Mouse (Mus musculus) lung, embryonic 15.5 days (tissue): ENCODE measurements at regions not wholly inside any gene's neighbourhood (a gene's known extent, or its start where the extent isn't known, plus 50 kb on each side); places are given as distances from the start of the nearest gene placed in this dataset.

Source experiments
- ATAC-seq: fragments of 200-750 bp; cut with Nextera tagmentation; 2 replicates; pipeline ENCODE4 v1.8.0; 2017; ENCODE audit warnings: moderate number of reproducible peaks, borderline replicate concordance; ENCODE audit not compliant: low FRiP score, low TSS enrichment; ENCODE audit errors: extremely low read depth
- H3K27ac ChIP-seq: fragments of 300-500 bp; sonication (generic); 2 replicates; pipeline ENCODE4 v1.5.1; 2015; ENCODE audit warnings: moderate library complexity, mild to moderate bottlenecking, inconsistent platforms
- H3K27me3 ChIP-seq: fragments of 300-500 bp; sonication (generic); 2 replicates; pipeline ENCODE4 v1.6.1; 2015; ENCODE audit warnings: inconsistent platforms
- H3K36me3 ChIP-seq: fragments of 300-500 bp; sonication (generic); 2 replicates; pipeline ENCODE4 v1.6.1; 2015; ENCODE audit warnings: inconsistent platforms
- H3K4me1 ChIP-seq: fragments of 300-500 bp; sonication (generic); 2 replicates; pipeline ENCODE4 v1.6.1; 2015; ENCODE audit warnings: inconsistent platforms
- H3K4me2 ChIP-seq: fragments of 300-500 bp; sonication (generic); 2 replicates; pipeline ENCODE4 v1.6.1; 2015; ENCODE audit warnings: inconsistent platforms, mild to moderate bottlenecking, moderate library complexity
- H3K4me3 ChIP-seq: fragments of 300-500 bp; sonication (generic); 2 replicates; pipeline ENCODE4 v1.5.1; 2015; ENCODE audit warnings: mild to moderate bottlenecking, inconsistent platforms
- H3K9ac ChIP-seq: fragments of 300-500 bp; sonication (generic); 2 replicates; pipeline ENCODE4 v1.6.1; 2015; ENCODE audit warnings: inconsistent platforms
- H3K9me3 ChIP-seq: fragments of 300-500 bp; sonication (generic); 2 replicates; pipeline ENCODE4 v1.6.1; 2016; ENCODE audit warnings: inconsistent platforms
- WGBS: fragments of 180-500 bp; shearing (Covaris S2); methylation state at CpG from one replicate; pipeline ENCODE4 v1.1.7; 2015; 5-methylcytosine and 5-hydroxymethylcytosine counted together

DNA sequence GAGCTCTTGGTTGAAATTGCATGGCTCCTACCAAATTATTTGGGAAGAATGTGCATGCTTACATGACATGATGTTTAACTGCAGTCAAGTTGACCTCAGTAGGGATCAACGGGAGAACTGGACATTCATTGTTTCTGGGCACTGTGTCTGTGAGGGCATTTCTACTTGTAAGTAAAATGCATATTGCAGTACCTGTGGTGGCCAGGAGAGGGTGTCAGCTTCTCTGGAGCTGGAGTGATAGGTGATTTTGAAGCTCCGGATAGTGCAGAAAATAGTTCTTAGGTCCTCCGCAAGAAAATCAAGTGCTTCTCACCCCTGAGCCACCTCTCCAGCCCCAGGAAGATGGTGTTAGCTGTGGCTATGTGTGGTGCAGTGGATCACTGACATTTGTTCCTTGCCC lies 396.7 kb downstream of the Fam19a5 start:
- Histone ChIP-seq H3K9me3 (no peaks in the 10 kb centered on the region), H3K9ac (no peak overlapping the region), H3K4me2 (no peak overlapping the region), H3K4me1 (no peaks in the 10 kb centered on the region), H3K27me3 (no peaks in the 10 kb centered on the region), H3K36me3 (no peaks in the 10 kb centered on the region), H3K27ac (no peak overlapping the region), H3K4me3 (no peak overlapping the region)
- no peak for ATAC-seq
- 49% methylated on average over 3 of the region's 3 CpGs for WGBS

DNA sequence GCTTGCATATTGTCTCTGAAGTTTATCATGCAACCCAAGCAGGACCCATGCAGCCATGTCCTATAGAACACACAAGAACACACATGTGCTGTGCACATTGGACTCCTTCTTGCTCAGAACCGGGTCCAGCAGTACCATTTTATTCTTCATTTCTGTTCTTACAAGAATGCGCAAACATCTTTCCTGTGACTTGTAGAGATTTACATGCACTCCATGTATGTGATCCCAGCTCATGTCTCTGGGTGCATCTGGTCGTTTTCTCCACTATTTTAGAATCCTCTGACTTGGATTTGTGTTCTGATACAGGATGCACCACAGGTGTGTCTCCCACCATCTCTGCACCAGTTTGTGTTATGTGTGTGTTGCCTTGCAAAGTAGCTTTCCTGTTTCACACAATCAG lies 408.4 kb downstream of the Fam19a5 start:
- Histone ChIP-seq H3K9me3 (no peaks in the 10 kb centered on the region), H3K27ac (no peak overlapping the region), H3K27me3 (no peaks in the 10 kb centered on the region), H3K9ac (no peak overlapping the region), H3K36me3 (no peaks in the 10 kb centered on the region), H3K4me2 (no peak overlapping the region), H3K4me3 (no peak overlapping the region), H3K4me1 (no peaks in the 10 kb centered on the region)
- no peak for ATAC-seq
- WGBS = 63% methylated on average over 3 of the region's 3 CpGs

DNA sequence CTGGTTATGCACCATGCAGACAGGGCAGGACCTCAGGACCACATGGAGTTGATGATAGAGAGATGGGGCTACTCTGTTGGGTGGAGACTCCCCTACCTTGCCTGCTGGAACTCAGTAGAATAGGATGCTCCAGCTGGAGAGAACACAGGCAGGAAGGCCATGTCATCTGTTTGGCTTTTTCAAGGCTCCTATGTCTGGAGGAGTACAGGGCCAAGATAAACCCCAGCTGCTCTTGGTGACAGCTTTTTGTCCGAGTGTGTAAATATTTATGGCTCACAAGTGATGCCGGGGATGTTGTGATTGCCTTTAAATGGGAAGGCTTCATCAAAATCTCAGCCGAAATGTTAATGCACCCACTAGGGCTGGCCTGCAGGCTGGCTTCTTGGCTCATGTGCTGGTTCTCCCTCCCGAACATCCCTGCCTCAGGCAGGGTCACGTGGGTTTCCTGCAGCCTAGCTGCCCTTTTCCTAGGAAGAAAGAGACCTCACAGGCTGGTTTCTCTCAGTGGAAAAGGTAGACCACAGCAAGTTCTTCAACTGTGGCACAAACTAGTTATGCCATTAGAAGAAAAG lies 411.7 kb downstream of the Fam19a5 start:
- Histone ChIP-seq H3K27me3 (no peaks in the 10 kb centered on the region), H3K4me1 (no peaks in the 10 kb centered on the region), H3K4me2 (no peak overlapping the region), H3K36me3 (no peaks in the 10 kb centered on the region), H3K4me3 (no peak overlapping the region), H3K9ac (no peak overlapping the region), H3K9me3 (no peaks in the 10 kb centered on the region), H3K27ac (no peak overlapping the region)
- no peak for ATAC-seq
- WGBS = 29% methylated on average over 5 of the region's 5 CpGs

DNA sequence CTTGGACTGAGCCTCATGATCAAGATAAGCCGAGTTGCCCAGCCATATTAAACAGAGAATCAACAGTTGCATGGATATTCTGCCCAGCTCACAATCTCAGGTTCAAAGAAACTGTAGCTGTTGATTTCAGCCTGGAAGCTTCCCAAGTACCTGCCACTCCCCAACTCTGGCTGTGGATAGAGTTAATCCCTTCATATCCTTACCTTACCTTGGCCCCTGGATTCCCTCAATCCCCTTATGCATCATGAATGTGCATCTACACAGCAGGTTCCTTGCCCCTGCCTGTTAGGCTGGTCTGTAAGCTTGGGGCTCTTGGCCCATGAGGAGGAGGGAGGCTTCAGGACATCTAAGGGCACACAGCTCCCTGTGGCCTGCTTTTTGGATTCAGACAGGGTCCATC lies 414.8 kb downstream of the Fam19a5 start:
- Histone ChIP-seq H3K4me1 (no peaks in the 10 kb centered on the region), H3K27ac (no peak overlapping the region), H3K9ac (no peak overlapping the region), H3K4me3 (no peak overlapping the region), H3K27me3 (no peaks in the 10 kb centered on the region), H3K36me3 (no peaks in the 10 kb centered on the region), H3K9me3 (no peaks in the 10 kb centered on the region), H3K4me2 (no peak overlapping the region)
- ATAC-seq = no peak
- WGBS = 46% methylated on average over 1 of the region's 1 CpGs

DNA sequence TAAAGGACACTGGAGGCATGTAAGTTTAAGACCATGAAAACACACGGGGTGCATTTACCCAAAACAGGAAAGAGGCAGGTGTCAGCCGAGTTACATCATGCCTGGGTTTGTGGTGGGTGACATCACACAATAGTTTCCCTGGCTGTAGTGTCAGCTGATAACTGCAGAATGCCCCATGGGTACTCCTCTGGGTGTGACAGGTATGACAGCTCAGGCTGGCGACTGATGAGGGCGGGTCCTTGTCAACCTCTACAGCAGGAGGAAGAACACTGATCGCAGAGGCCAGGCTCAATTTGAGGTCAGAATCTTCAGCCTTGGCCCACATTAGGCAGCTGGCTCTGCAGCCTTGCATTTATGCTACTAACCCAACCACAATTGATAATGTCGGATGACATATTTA lies 428.5 kb downstream of the Fam19a5 start:
- H3K4me2 ChIP-seq = no peak overlapping the region
- H3K36me3 ChIP-seq = no peaks in the 10 kb centered on the region
- no peaks in the 10 kb centered on the region for H3K27me3 ChIP-seq
- no peaks in the 10 kb centered on the region for H3K4me1 ChIP-seq
- H3K27ac ChIP-seq = no peak overlapping the region
- 68% methylated on average over 6 of the region's 6 CpGs for WGBS
- no peak overlapping the region for H3K4me3 ChIP-seq
- no peak for ATAC-seq
- no peak overlapping the region for H3K9ac ChIP-seq
- H3K9me3 ChIP-seq = no peaks in the 10 kb centered on the region

DNA sequence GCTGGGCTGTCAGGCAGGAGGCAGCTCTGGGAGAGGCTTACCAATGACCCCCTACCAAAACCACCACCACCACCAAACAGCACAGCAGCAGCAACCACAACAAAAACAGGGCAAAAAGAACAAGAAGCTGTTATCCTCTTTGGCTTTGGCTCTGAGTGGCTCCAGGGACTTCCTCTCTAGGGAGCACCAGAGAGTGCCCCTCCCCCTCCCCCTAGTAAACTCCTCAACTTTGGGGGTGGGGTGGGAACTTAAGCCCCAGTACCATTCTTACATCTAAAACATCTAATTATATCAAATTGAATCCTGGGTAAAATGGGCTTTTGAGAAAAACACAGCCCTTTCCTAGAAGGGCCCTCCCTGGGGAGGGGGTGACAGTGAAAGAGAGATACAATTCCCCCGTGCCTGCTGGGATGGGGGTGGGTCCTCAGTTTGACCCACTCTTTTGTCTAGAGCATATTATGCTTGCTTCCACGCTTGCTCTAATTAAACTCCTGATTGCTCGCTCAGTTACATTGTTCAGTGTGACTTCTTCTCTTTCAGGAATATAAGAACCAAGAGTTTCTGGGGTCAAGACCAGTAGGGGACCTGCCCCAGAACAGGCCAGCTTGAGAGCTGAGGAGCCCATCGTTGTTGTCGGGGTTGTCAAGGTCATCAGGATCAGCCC lies 443.4 kb downstream of the Fam19a5 start:
- WGBS = 50% methylated on average over 5 of the region's 5 CpGs
- no peak overlapping the region for H3K4me2 ChIP-seq
- no peaks in the 10 kb centered on the region for H3K9me3 ChIP-seq
- no peaks in the 10 kb centered on the region for H3K36me3 ChIP-seq
- H3K9ac ChIP-seq = no peak overlapping the region
- no peaks in the 10 kb centered on the region for H3K27me3 ChIP-seq
- H3K4me3 ChIP-seq = no peak overlapping the region
- no peak for ATAC-seq
- H3K27ac ChIP-seq = no peak overlapping the region
- H3K4me1 ChIP-seq = no peaks in the 10 kb centered on the region

DNA sequence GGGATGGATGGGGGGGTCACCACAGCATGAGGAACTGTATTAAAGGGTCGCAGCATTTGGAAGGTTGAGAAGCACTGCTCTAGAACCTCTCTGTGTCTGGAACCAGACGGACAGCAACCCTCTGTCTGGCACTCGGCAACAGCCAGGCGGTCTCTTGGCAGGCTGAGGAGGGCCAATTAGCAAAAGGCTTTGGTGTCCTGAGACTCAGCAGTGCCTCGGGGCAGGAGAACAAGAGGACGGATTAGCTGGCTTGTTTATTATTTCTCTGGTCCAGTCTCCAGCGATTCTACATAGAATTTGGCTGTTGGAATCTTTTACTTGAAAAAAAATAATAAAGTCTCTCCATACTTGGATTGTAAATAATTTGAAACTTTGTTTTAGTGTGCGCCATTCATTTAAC lies 450.4 kb downstream of the Fam19a5 start:
- no peaks in the 10 kb centered on the region for H3K9me3 ChIP-seq
- H3K4me3 ChIP-seq = no peak overlapping the region
- no peaks in the 10 kb centered on the region for H3K4me1 ChIP-seq
- H3K9ac ChIP-seq = no peak overlapping the region
- H3K36me3 ChIP-seq = no peaks in the 10 kb centered on the region
- 67% methylated on average over 8 of the region's 8 CpGs for WGBS
- no peak overlapping the region for H3K4me2 ChIP-seq
- H3K27ac ChIP-seq = no peak overlapping the region
- H3K27me3 ChIP-seq = no peaks in the 10 kb centered on the region
- ATAC-seq = no peak

DNA sequence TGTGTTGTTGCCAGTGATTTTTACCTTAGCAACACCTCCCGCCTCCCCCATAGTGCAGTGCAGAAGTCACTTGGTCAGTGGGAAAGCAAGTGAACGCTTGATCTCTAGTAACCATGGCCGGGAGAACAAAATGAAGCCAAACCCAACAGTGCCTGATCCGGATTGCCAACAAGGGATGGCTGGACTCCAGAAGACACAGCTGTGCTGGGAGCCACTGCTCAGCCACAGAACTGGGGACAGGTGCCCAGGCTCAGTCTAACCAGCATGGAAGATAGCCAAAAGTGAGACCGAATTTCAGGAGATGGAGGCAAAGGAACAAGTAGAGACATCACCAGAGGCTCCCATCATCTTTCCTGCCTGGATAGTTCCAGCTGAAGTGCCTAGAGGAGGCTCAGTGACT lies 473.0 kb downstream of the Fam19a5 start:
- no peak for ATAC-seq
- H3K36me3 ChIP-seq = no peaks in the 10 kb centered on the region
- no peaks in the 10 kb centered on the region for H3K9me3 ChIP-seq
- 84% methylated on average over 5 of the region's 5 CpGs for WGBS
- no peak overlapping the region for H3K27ac ChIP-seq
- H3K9ac ChIP-seq = no peak overlapping the region
- H3K27me3 ChIP-seq = no peaks in the 10 kb centered on the region
- no peak overlapping the region for H3K4me2 ChIP-seq
- no peaks in the 10 kb centered on the region for H3K4me1 ChIP-seq
- no peak overlapping the region for H3K4me3 ChIP-seq

DNA sequence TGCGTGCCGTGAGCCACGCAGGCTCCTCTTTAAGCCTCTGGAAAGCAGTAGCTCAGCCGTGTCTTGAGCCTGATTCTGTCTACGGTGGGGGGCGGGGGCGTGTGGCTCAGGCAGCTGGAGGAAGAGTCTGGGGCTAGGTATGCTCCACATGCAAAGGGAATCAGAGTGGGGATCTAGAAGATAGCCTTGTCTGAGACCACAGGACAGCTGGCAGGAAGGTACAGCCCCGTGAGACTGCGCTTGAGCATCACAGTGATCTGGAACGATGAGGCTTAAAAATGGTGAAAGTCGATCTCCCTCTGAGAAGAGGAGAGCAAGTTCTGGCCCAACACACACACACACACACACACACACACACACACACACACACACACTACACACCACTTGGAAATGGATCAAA lies 488.7 kb downstream of the Fam19a5 start:
- Histone ChIP-seq H3K27me3 (no peaks in the 10 kb centered on the region), H3K4me2 (no peak overlapping the region), H3K4me1 (no peaks in the 10 kb centered on the region), H3K36me3 (no peaks in the 10 kb centered on the region), H3K9me3 (no peaks in the 10 kb centered on the region), H3K27ac (no peak overlapping the region), H3K4me3 (no peak overlapping the region), H3K9ac (no peak overlapping the region)
- 78% methylated on average over 11 of the region's 11 CpGs for WGBS
- ATAC-seq = no peak

DNA sequence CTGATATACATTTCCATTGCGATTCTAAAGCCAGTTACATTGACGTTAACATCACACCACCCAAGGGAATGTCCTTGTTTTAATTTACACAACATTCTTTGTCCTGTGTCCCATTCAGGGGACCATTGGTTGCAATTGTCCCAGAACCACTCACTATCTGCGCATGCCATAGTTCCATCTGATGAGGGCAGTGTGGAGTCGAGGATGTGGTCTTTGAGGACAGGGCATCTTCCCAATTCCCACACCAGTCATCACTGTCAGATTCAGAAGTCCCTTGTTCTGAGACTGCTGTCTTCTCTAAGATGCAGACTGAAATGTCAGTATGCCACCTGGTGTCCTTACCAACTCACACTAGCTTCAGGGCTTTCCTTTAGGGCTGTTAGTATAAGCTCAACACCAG lies 489.6 kb downstream of the Fam19a5 start:
- ATAC-seq = no peak
- Histone ChIP-seq H3K27me3 (no peaks in the 10 kb centered on the region), H3K4me2 (no peak overlapping the region), H3K9me3 (no peaks in the 10 kb centered on the region), H3K4me1 (no peaks in the 10 kb centered on the region), H3K36me3 (no peaks in the 10 kb centered on the region), H3K9ac (no peak overlapping the region), H3K27ac (no peak overlapping the region), H3K4me3 (no peak overlapping the region)
- WGBS = 67% methylated on average over 4 of the region's 4 CpGs

DNA sequence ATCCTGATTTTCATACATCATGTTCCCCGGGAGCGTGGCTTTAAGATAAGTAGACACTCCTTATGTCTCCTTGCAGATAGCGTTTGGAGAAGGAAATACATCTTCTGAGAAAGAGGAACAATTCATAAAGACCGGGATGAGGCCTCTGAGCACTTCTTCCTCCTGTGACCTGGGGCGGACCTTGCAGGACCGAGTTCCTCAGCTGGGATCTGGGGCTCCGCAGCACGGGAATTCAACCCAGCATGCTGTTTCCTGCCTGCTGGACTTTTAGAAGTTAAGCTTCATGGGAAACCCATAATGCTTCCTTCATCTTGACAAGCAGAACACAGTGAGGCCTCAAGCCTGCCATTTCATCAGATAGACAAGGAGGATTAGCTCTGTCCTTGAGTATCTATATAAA lies 491.4 kb downstream of the Fam19a5 start:
- no peak overlapping the region for H3K4me2 ChIP-seq
- no peak overlapping the region for H3K27ac ChIP-seq
- no peaks in the 10 kb centered on the region for H3K9me3 ChIP-seq
- H3K9ac ChIP-seq = no peak overlapping the region
- no peaks in the 10 kb centered on the region for H3K27me3 ChIP-seq
- no peak for ATAC-seq
- no peaks in the 10 kb centered on the region for H3K4me1 ChIP-seq
- 41% methylated on average over 8 of the region's 8 CpGs for WGBS
- no peaks in the 10 kb centered on the region for H3K36me3 ChIP-seq
- H3K4me3 ChIP-seq = no peak overlapping the region

DNA sequence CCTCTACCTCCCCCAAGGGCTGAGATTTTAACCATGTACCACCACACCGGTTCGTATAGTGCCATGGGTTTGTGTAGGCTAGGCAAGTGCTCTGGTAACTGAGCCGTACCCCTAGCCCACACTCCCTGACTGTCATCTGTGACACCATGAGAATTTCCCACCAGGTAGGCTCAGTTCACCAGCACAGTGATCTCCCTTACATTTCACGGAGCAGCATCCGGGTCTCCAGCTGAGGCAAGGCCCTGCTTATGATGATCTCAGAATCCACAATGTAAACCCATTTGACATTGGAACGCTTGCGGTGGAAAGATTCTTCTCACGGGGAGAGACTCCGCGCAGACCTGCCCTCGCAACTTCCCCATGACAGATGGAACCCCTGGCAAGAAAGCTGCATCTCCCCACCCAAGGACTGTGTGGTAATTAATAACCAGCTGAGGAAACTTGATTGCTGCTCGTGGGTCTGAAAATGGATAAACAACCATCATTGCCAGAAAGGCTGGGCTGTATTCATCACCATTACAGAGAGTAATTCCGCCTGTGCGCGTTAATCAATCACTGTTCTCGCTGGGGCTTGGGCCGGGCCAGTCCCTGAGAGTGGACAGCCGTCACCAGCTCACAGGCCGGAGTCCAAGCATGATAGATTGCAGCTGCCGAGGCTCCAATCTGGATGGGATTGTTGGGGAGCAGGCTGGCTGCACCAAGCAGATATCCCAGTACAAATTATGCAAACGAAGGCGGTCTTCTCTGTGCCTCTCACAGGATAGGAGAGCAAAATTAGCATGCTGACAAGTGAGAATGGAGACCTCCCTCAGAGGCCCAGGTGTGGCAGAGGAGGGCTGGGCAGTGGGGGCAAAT lies 492.3 kb downstream of the Fam19a5 start:
- H3K27me3 ChIP-seq = no peaks in the 10 kb centered on the region
- H3K9ac ChIP-seq = no peak overlapping the region
- H3K36me3 ChIP-seq = no peaks in the 10 kb centered on the region
- no peak overlapping the region for H3K4me2 ChIP-seq
- no peak overlapping the region for H3K4me3 ChIP-seq
- H3K4me1 ChIP-seq = no peaks in the 10 kb centered on the region
- no peak overlapping the region for H3K27ac ChIP-seq
- WGBS = 35% methylated on average over 22 of the region's 22 CpGs
- ATAC-seq = 0 out of 2 replicates have a peak, but pooled peaks have one; percentile 33
- no peaks in the 10 kb centered on the region for H3K9me3 ChIP-seq
